Mouse (Mus musculus): ENCODE measurements at regions not wholly inside any gene's neighbourhood (a gene's known extent, or its start where the extent isn't known, plus 50 kb on each side); places are given as distances from the start of the nearest gene placed in this dataset.
"Not testable (repeated sequence)": the region's sequence is repeated elsewhere in the genome, so short reads cannot be mapped to it uniquely, and the experiment has no call there.

DNA sequence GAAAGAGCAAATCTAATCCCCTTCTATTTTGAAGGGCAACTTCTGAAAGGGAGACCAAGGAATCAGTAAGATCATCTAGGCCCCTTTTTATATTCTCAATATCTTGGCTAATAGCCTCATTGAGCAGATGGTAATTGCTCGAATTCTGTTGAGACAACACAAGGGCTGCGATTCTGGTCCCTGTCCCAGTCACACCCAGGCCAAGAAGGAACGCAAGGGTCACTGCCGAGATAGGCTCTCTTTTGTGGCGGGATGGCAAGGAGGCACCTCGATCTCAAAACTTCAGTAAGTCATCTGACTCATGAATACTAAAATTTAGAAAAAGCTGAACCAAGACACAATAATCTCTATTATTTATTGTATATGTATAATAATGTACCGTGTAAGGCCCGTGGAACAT lies 68.6 kb upstream of the Zfp709 start:
- H3K27me3 ChIP-seq (ENCODE audit: control insufficient read depth, insufficient read depth, low read length); H3K4me2 ChIP-seq (ENCODE audit: low read depth, low read length, severe bottlenecking); H3K9ac ChIP-seq (ENCODE audit: low read length); ATAC-seq (replicated peaks; ENCODE audit: low FRiP score); H3K27ac ChIP-seq (ENCODE audit: low read depth, low read length); H3K4me1 ChIP-seq (replicated peaks; ENCODE audit: control insufficient read depth, insufficient read depth, low read length); H3K36me3 ChIP-seq (ENCODE audit: control insufficient read depth, insufficient read depth, low read length); H3K9me3 ChIP-seq (ENCODE audit: control insufficient read depth, low read length); H3K4me3 ChIP-seq (ENCODE audit: low read depth, low read length): not testable (repeated sequence)
- DNase-seq (ENCODE audit: low spot score) = peak; percentile 51
- 92% methylated on average over 8 of the region's 8 CpGs for WGBS

DNA sequence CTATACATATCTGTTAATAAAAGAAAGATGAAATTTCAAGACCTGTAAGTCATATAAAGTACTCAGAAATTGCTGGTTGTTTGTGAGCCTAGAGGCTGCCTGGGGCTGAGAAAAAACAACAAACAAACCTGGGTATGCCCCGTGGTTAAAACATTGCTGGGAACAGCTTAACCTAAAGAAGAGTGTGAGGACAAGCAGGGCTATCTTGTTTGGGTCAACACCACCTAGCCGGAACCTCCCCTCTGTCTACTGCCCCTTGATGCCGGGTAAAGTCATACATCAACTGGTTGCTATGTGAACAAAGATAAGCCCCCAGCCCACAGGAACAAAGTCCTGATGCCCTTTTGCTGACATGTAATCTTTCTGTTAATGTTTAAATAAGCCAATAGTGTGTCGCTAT lies 74.0 kb upstream of the Zfp709 start:
- H3K4me3 ChIP-seq (ENCODE audit: low read depth, low read length); H3K9me3 ChIP-seq (ENCODE audit: control insufficient read depth, low read length); H3K9ac ChIP-seq (ENCODE audit: low read length); H3K27me3 ChIP-seq (ENCODE audit: control insufficient read depth, insufficient read depth, low read length); H3K4me1 ChIP-seq (replicated peaks; ENCODE audit: control insufficient read depth, insufficient read depth, low read length); H3K36me3 ChIP-seq (ENCODE audit: control insufficient read depth, insufficient read depth, low read length); H3K4me2 ChIP-seq (ENCODE audit: low read depth, low read length, severe bottlenecking); H3K27ac ChIP-seq (ENCODE audit: low read depth, low read length); ATAC-seq (replicated peaks; ENCODE audit: low FRiP score): not testable (repeated sequence)
- WGBS = 87% methylated on average over 3 of the region's 4 CpGs
- DNase-seq (ENCODE audit: low spot score) = peak; percentile 21

DNA sequence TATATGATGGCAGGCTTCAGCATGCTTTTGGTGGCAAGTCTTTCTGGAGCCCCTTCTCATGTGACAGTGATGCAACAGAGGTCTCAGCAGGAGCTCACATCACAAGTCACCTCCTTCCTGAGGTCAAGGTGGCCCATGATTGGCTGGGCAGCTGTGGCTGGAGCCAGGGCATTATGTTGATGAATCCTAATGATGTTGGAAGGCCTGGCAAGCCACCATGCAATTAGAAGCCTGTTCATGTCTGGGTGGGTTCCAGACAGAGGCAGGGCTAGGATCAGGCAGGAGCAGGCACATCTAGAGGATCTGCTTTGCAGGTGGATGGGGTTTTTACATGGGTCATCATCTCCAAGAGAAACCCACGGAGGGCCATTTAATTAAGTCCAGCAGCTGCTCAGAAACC lies 77.2 kb upstream of the Zfp709 start:
- 83% methylated on average over 1 of the region's 1 CpGs for WGBS
- H3K27me3 ChIP-seq (ENCODE audit: control insufficient read depth, insufficient read depth, low read length); H3K4me1 ChIP-seq (replicated peaks; ENCODE audit: control insufficient read depth, insufficient read depth, low read length); DNase-seq (ENCODE audit: low spot score); H3K4me3 ChIP-seq (ENCODE audit: low read depth, low read length); H3K9me3 ChIP-seq (ENCODE audit: control insufficient read depth, low read length); H3K4me2 ChIP-seq (ENCODE audit: low read depth, low read length, severe bottlenecking); H3K36me3 ChIP-seq (ENCODE audit: control insufficient read depth, insufficient read depth, low read length); H3K9ac ChIP-seq (ENCODE audit: low read length); ATAC-seq (replicated peaks; ENCODE audit: low FRiP score); H3K27ac ChIP-seq (ENCODE audit: low read depth, low read length): not testable (repeated sequence)

DNA sequence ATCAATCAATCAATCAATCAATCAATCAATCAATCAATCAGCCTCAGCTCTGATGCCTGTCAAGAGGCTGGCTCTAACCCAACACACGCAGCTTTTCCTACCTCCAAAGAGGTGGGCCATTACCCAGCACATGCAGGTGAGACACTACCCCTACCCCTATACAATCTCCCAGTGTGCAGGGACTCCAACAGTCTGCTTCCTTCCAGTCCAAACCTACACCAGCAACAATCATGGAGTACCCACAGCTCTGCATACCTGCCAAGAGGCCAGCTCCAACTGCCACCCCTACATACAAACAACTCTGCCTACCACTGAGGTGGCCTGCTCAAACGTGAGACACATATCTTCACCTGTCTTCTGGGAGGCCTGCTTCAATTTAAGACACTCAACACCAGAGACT lies 76.7 kb upstream of the Fcho1 start:
- not testable (repeated sequence) for H3K27me3 ChIP-seq (ENCODE audit: control insufficient read depth, insufficient read depth, low read length); H3K27ac ChIP-seq (ENCODE audit: low read depth, low read length); H3K9ac ChIP-seq (ENCODE audit: low read length); H3K4me3 ChIP-seq (ENCODE audit: low read depth, low read length); H3K4me1 ChIP-seq (replicated peaks; ENCODE audit: control insufficient read depth, insufficient read depth, low read length); H3K4me2 ChIP-seq (ENCODE audit: low read depth, low read length, severe bottlenecking); H3K36me3 ChIP-seq (ENCODE audit: control insufficient read depth, insufficient read depth, low read length); H3K9me3 ChIP-seq (ENCODE audit: control insufficient read depth, low read length)
- peak; percentile 76 for ATAC-seq (replicated peaks; ENCODE audit: low FRiP score)
- peak; percentile 42 for DNase-seq (ENCODE audit: low spot score)
- WGBS = 76% methylated on average over 2 of the region's 2 CpGs

DNA sequence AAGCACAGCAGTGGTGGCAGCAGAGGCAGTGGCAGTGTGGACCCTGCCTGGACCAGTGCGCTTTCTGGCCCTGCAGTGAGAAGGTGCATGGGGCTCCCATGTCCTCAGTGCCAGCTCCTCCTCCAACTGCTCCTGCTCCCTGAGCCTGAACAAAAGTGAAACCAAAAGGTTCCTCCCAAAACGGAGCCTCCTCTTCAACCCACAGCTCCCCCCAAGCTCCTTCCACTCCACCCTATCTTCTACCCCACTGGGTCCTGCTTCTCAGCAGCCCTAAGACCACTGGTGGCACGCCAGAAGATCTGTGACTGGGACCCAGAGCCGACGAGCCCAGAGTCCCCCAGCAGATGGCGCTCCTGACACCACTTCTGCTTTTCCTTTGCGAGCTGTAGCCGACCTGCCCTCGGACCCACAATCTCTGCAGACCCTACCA lies 63.5 kb upstream of the Fcho1 start:
- H3K4me3 ChIP-seq (ENCODE audit: low read depth, low read length); H3K9ac ChIP-seq (ENCODE audit: low read length); H3K4me1 ChIP-seq (replicated peaks; ENCODE audit: control insufficient read depth, insufficient read depth, low read length); H3K27ac ChIP-seq (ENCODE audit: low read depth, low read length); H3K4me2 ChIP-seq (ENCODE audit: low read depth, low read length, severe bottlenecking); H3K9me3 ChIP-seq (ENCODE audit: control insufficient read depth, low read length); DNase-seq (ENCODE audit: low spot score); H3K36me3 ChIP-seq (ENCODE audit: control insufficient read depth, insufficient read depth, low read length); H3K27me3 ChIP-seq (ENCODE audit: control insufficient read depth, insufficient read depth, low read length): not testable (repeated sequence)
- WGBS = 19% methylated on average over 3 of the region's 9 CpGs
- peak; percentile 46; the same call in 1 of the 2 replicates for ATAC-seq (replicated peaks; ENCODE audit: low FRiP score)

DNA sequence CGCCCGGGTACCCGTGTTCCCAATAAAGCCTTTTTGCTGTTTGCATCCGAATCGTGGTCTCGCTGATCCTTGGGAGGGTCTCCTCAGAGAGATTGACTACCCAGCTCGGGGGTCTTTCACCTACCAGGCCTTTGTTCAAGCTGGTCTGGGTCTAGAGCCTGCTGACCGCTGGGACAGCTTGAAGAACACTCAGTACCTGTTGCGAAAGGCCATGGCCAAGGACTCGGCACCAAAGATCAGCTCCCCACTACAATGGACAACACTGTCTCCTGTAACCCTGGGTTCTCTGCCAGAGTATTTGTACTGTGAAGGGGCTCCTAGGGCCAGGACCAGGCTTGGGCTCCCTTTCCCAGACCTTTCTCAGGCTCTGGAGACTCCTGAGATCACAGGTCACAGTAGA lies 55.1 kb upstream of the Fcho1 start:
- DNase-seq (ENCODE audit: low spot score); H3K4me2 ChIP-seq (ENCODE audit: low read depth, low read length, severe bottlenecking); ATAC-seq (replicated peaks; ENCODE audit: low FRiP score); H3K9ac ChIP-seq (ENCODE audit: low read length); H3K27ac ChIP-seq (ENCODE audit: low read depth, low read length); H3K9me3 ChIP-seq (ENCODE audit: control insufficient read depth, low read length); H3K4me3 ChIP-seq (ENCODE audit: low read depth, low read length); H3K4me1 ChIP-seq (replicated peaks; ENCODE audit: control insufficient read depth, insufficient read depth, low read length); H3K36me3 ChIP-seq (ENCODE audit: control insufficient read depth, insufficient read depth, low read length); H3K27me3 ChIP-seq (ENCODE audit: control insufficient read depth, insufficient read depth, low read length): not testable (repeated sequence)
- 91% methylated on average over 8 of the region's 10 CpGs for WGBS

DNA sequence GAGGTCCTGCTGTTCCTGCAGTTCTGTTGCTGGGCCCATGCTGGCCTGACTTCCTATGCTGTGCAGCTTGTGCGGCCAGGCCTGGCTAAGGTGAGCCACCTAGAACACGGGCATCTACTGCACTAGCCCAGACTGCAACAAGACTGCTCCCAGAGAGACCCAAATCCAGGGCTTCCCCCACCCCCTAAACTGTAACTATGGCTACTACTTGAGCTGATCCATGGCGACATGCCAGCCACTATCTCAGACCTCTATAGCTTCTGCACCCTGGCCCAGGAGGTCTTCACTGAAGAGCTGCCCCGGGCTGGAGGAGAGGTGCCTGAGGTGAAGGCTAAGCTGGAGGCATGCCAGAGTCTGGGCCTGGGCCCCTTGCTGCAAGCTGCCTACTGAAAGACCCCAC lies 54.3 kb upstream of the Fcho1 start:
- H3K27ac ChIP-seq (ENCODE audit: low read depth, low read length); H3K9ac ChIP-seq (ENCODE audit: low read length); H3K4me2 ChIP-seq (ENCODE audit: low read depth, low read length, severe bottlenecking); ATAC-seq (replicated peaks; ENCODE audit: low FRiP score); H3K4me3 ChIP-seq (ENCODE audit: low read depth, low read length); H3K27me3 ChIP-seq (ENCODE audit: control insufficient read depth, insufficient read depth, low read length); H3K4me1 ChIP-seq (replicated peaks; ENCODE audit: control insufficient read depth, insufficient read depth, low read length); H3K9me3 ChIP-seq (ENCODE audit: control insufficient read depth, low read length); H3K36me3 ChIP-seq (ENCODE audit: control insufficient read depth, insufficient read depth, low read length); DNase-seq (ENCODE audit: low spot score): not testable (repeated sequence)
- WGBS = 88% methylated on average over 2 of the region's 4 CpGs

DNA sequence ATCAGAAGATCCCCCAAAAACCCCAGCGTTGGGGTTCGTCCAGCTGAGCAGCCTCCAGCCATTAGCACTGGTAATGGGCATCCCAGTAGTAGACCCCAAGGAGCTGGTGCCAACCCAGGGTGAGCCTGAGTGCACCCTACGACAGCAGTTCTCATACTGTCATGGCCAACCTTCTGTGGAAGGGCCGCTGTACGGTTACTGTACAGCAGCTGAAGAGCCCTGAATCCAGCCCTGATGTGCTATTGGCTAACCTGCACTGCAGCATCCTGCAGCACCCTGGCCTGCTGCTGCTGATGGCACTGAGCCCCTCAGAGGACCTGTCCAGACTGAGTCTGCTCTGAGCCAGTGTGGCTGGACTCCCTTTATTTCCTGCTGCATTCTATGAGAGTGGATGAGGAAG lies 53.9 kb upstream of the Fcho1 start:
- not testable (repeated sequence) for H3K36me3 ChIP-seq (ENCODE audit: control insufficient read depth, insufficient read depth, low read length); ATAC-seq (replicated peaks; ENCODE audit: low FRiP score); H3K9me3 ChIP-seq (ENCODE audit: control insufficient read depth, low read length); H3K4me3 ChIP-seq (ENCODE audit: low read depth, low read length); H3K9ac ChIP-seq (ENCODE audit: low read length); DNase-seq (ENCODE audit: low spot score); H3K27ac ChIP-seq (ENCODE audit: low read depth, low read length); H3K4me1 ChIP-seq (replicated peaks; ENCODE audit: control insufficient read depth, insufficient read depth, low read length); H3K27me3 ChIP-seq (ENCODE audit: control insufficient read depth, insufficient read depth, low read length); H3K4me2 ChIP-seq (ENCODE audit: low read depth, low read length, severe bottlenecking)
- 93% methylated on average over 5 of the region's 5 CpGs for WGBS

DNA sequence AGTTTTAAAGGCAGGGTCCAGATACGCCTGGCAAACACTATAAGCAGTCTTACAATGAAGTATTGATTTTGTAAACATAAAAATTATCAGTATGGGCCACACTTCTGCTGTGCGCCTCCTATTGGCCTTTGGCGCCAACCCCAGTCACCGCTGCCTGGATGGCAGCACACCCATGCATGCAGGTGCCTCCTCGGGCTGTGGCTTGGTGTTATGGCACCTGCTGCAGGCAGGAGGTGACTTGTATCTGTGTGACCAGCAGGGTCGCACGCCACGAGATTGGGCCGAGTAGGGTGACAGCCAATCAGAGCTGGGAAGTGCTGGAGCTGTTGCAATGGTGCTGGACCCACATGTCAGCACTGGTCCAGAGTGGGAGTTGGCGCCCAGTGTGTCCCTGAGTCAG lies 53.4 kb upstream of the Fcho1 start:
- Histone ChIP-seq H3K27me3 (ENCODE audit: control insufficient read depth, insufficient read depth, low read length) (no peaks in the 10 kb centered on the region), H3K4me3 (ENCODE audit: low read depth, low read length) (no peak overlapping the region), H3K36me3 (ENCODE audit: control insufficient read depth, insufficient read depth, low read length) (no peaks in the 10 kb centered on the region), H3K4me1 (replicated peaks; ENCODE audit: control insufficient read depth, insufficient read depth, low read length) (no peaks in the 10 kb centered on the region), H3K27ac (ENCODE audit: low read depth, low read length) (no peak overlapping the region), H3K4me2 (ENCODE audit: low read depth, low read length, severe bottlenecking) (no peak overlapping the region), H3K9me3 (ENCODE audit: control insufficient read depth, low read length) (no peaks in the 10 kb centered on the region), H3K9ac (ENCODE audit: low read length) (no peak overlapping the region)
- WGBS = 89% methylated on average over 10 of the region's 10 CpGs
- DNase-seq (ENCODE audit: low spot score) (no peak), ATAC-seq (replicated peaks; ENCODE audit: low FRiP score) (no peak)
